Mouse (Mus musculus) cerebellum, adult 2 months (tissue): ENCODE data around the gene Rexo1. TPM values are rescaled to one million over a fixed set of nuclear protein-coding genes. Genes with fewer than 3 reads are reported as not detected.
A peak's percentile ranks its signal among the peaks of the same experiment; 100 is the strongest.

ENCODE experiments used
- DNase-seq, 2 experiments: peaks; one replicate each; pipeline ENCODE4 v3.0.0; 2021
- H3K27ac ChIP-seq: fragments of 200-500 bp; 2 replicates; pipeline ENCODE4 v1.5.1; 2012; ENCODE audit warnings: low read length, control low read depth, inconsistent platforms; ENCODE audit not compliant: insufficient read depth
- H3K27me3 ChIP-seq: fragments of 200-500 bp; 2 replicates; pipeline ENCODE4 v1.6.1; 2012; ENCODE audit warnings: inconsistent platforms, mild to moderate bottlenecking, low read length, moderate library complexity; ENCODE audit not compliant: control insufficient read depth, insufficient read depth
- H3K4me1 ChIP-seq: fragments of 200-500 bp; 2 replicates; pipeline ENCODE4 v1.6.1; 2011; ENCODE audit warnings: low read length; ENCODE audit not compliant: control insufficient read depth, insufficient read depth
- H3K4me3 ChIP-seq: fragments of 200-500 bp; replicated peaks from 2 replicates; pipeline ENCODE3; 2011; ENCODE audit warnings: mild to moderate bottlenecking, low read depth, low read length, control low read depth; ENCODE audit not compliant: insufficient read depth
- CTCF ChIP-seq: fragments of 200-500 bp; IDR thresholded peaks from 2 replicates; pipeline ENCODE4 v1.5.1; 2011; ENCODE audit warnings: low read depth, mild to moderate bottlenecking, control low read depth, low read length, moderate library complexity, borderline replicate concordance; ENCODE audit not compliant: insufficient read depth
- POLR2A ChIP-seq: fragments of 200-500 bp; IDR thresholded peaks from 2 replicates; pipeline ENCODE4 v1.6.1; 2011; ENCODE audit warnings: low read length, control low read depth, borderline replicate concordance; ENCODE audit not compliant: insufficient read depth
- WGBS: fragments of 180-500 bp; shearing (Covaris S2); methylation state at CpG from one replicate; pipeline ENCODE4 v1.1.7; 2018; 5-methylcytosine and 5-hydroxymethylcytosine counted together
- polyA plus RNA-seq: library from polyadenylated mRNA; depleted of rRNA; stranded (reverse); fragments of >200 nt; gene quantifications from 2 replicates; pipeline ENCODE4 v1.2.3, GENCODE M21; 2012

Rexo1 gene
- polyA plus RNA-seq, 1 experiment, result 44.4 TPM

GRCm38 (mm10) chr10:80532783-80533182 lies 28.6 kb downstream of the Rexo1 start:
- no peak for DNase-seq
- Histone ChIP-seq H3K4me1 (no peaks in the 10 kb centered on the region), H3K27ac (no peak overlapping the region), H3K27me3 (no peaks in the 10 kb centered on the region), H3K4me3 (no peak overlapping the region)
- 71% methylated on average over 11 of the region's 11 CpGs for WGBS
- TF ChIP-seq CTCF, result no peak
- TF ChIP-seq POLR2A, result no peak

GRCm38 (mm10) chr10:80526172-80526571 lies 35.2 kb downstream of the Rexo1 start:
- Histone ChIP-seq H3K4me1 (no peaks in the 10 kb centered on the region), H3K27ac (no peak overlapping the region), H3K4me3 (no peak overlapping the region), H3K27me3 (no peaks in the 10 kb centered on the region)
- WGBS, result 15% methylated on average over 9 of the region's 9 CpGs
- no peak for TF ChIP-seq CTCF
- TF ChIP-seq POLR2A, result no peak
- no peak for DNase-seq

GRCm38 (mm10) chr10:80523299-80523698 lies 38.1 kb downstream of the Rexo1 start:
- WGBS, result 94% methylated on average over 7 of the region's 7 CpGs
- Histone ChIP-seq H3K4me1 (no peaks in the 10 kb centered on the region), H3K4me3 (no peak overlapping the region), H3K27ac (no peak overlapping the region), H3K27me3 (no peaks in the 10 kb centered on the region)
- no peak for DNase-seq
- TF ChIP-seq POLR2A (no peak), CTCF (no peak)

- H3K4me3 ChIP-seq, result no peak overlapping the region
- DNase-seq, result no peak
- H3K27ac ChIP-seq, result no peak overlapping the region
- H3K27me3 ChIP-seq, result no peaks in the 10 kb centered on the region; the same call in 1 of the 2 replicates
- WGBS, result 67% methylated on average over 2 of the region's 2 CpGs
- no peaks in the 10 kb centered on the region for H3K4me1 ChIP-seq
- no peak for TF ChIP-seq CTCF
Measured at GRCm38 (mm10) chr10:80519287-80519686, 42.1 kb downstream of the Rexo1 start.

GRCm38 (mm10) chr10:80513739-80514138 lies 47.6 kb downstream of the Rexo1 start:
- no peak for DNase-seq
- WGBS, result 9% methylated on average over 19 of the region's 19 CpGs
- no peak overlapping the region for H3K27ac ChIP-seq
- H3K27me3 ChIP-seq, result no peaks in the 10 kb centered on the region; the same call in 1 of the 2 replicates
- peaks cover 5% of the 10 kb centered on the region; the same call in 1 of the 2 replicates for H3K4me1 ChIP-seq
- TF ChIP-seq POLR2A, result no peak
- TF ChIP-seq CTCF, result no peak
- no peak overlapping the region for H3K4me3 ChIP-seq

- Histone ChIP-seq H3K4me3 (no peak overlapping the region), H3K4me1 (peaks cover 5% of the 10 kb centered on the region; the same call in 1 of the 2 replicates), H3K27ac (no peak overlapping the region), H3K27me3 (no peaks in the 10 kb centered on the region; the same call in 1 of the 2 replicates)
- 53% methylated on average over 10 of the region's 10 CpGs for WGBS
- no peak for DNase-seq
- TF ChIP-seq CTCF (no peak), POLR2A (no peak)
Measured at GRCm38 (mm10) chr10:80510273-80510660, 51.1 kb downstream of the Rexo1 start.

GRCm38 (mm10) chr10:80509412-80510272 lies 51.7 kb downstream of the Rexo1 start:
- Histone ChIP-seq H3K4me3 (peak overlapping the region; percentile 41), H3K4me1 (peaks cover 5% of the 10 kb centered on the region; the same call in 1 of the 2 replicates), H3K27me3 (no peaks in the 10 kb centered on the region; the same call in 1 of the 2 replicates), H3K27ac (no peak overlapping the region)
- TF ChIP-seq POLR2A (no peak), CTCF (peak; percentile 97)
- peak; percentile 64 to 78 for DNase-seq
- 9% methylated on average over 20 of the region's 20 CpGs for WGBS

GRCm38 (mm10) chr10:80506222-80506621 lies 55.1 kb downstream of the Rexo1 start:
- peak; percentile 38 to 65 for DNase-seq
- peaks cover 5% of the 10 kb centered on the region; the same call in 1 of the 2 replicates for H3K4me1 ChIP-seq
- H3K27ac ChIP-seq, result no peak overlapping the region
- H3K27me3 ChIP-seq, result peaks cover 4% of the 10 kb centered on the region; the same call in 1 of the 2 replicates
- 0% methylated on average over 11 of the region's 11 CpGs for WGBS
- no peak for TF ChIP-seq POLR2A
- peak; percentile 78 for TF ChIP-seq CTCF
- H3K4me3 ChIP-seq, result no peak overlapping the region
